Mouse (Mus musculus) CH12.LX (cell line): Measurements from ENCODE around the gene Irak3. TPM values are rescaled to one million over a fixed set of nuclear protein-coding genes. Genes with fewer than 3 reads are reported as not detected.
A peak's percentile ranks its signal among the peaks of the same experiment; 100 is the strongest.

Experiments
- DNase-seq: peaks from one replicate; pipeline ENCODE4 v3.0.0-alpha.2; 2013; ENCODE audit errors: extremely low read depth
- H3K27ac ChIP-seq: 2 replicates; pipeline ENCODE4 v1.5.1; 2012; ENCODE audit warnings: low read depth, mild to moderate bottlenecking, control low read depth, moderate library complexity; ENCODE audit not compliant: insufficient read depth
- H3K27me3 ChIP-seq: replicated peaks from 2 replicates; pipeline ENCODE3; 2012; ENCODE audit warnings: inconsistent platforms
- H3K36me3 ChIP-seq, 2 experiments: replicated peaks in 1 of 2; 2 replicates each; pipeline versions ENCODE3 to v1.6.1; 2012; ENCODE audit warnings: inconsistent platforms in 1 of 2, low read length in 1 of 2, mild to moderate bottlenecking in 1 of 2, mixed read lengths in 1 of 2, moderate library complexity in 1 of 2; ENCODE audit not compliant: control insufficient read depth in 1 of 2, insufficient read depth in 1 of 2
- H3K4me1 ChIP-seq, 2 experiments: 2 replicates each; pipeline ENCODE4 v1.6.1; 2012; ENCODE audit warnings: inconsistent platforms in 1 of 2, moderate library complexity in 1 of 2; ENCODE audit not compliant: insufficient read depth in 2 of 2, control insufficient read depth in 1 of 2
- H3K4me2 ChIP-seq: 2 replicates; pipeline ENCODE4 v1.6.1; 2012; ENCODE audit warnings: low read depth, mild to moderate bottlenecking, control low read depth; ENCODE audit not compliant: poor library complexity, insufficient read depth, severe bottlenecking
- H3K4me3 ChIP-seq, 3 experiments: fragments of 150-350 bp in 1 of 3; sonication (generic) in 1 of 3; replicated peaks in 1 of 3; 2 replicates each; pipeline versions ENCODE3 to v1.5.1; 2011 to 2012; ENCODE audit warnings: low read depth in 2 of 3, low read length in 2 of 3, mild to moderate bottlenecking in 2 of 3, moderate library complexity in 2 of 3, control low read depth in 1 of 3, improper control_type of control experiment in 1 of 3, inconsistent platforms in 1 of 3, mixed read lengths in 1 of 3; ENCODE audit not compliant: poor library complexity in 1 of 3
- H3K79me2 ChIP-seq: replicated peaks from 2 replicates; pipeline ENCODE4 v1.6.1; 2012; ENCODE audit warnings: mild to moderate bottlenecking, moderate library complexity; ENCODE audit not compliant: control insufficient read depth, poor library complexity, insufficient read depth, severe bottlenecking; ENCODE audit errors: extremely low read depth
- H3K9ac ChIP-seq: 2 replicates; pipeline ENCODE4 v1.6.1; 2012; ENCODE audit warnings: low read depth, mild to moderate bottlenecking, control low read depth, moderate library complexity; ENCODE audit not compliant: insufficient read depth
- H3K9me3 ChIP-seq: replicated peaks from 2 replicates; pipeline ENCODE3; 2012; ENCODE audit warnings: low read length, inconsistent platforms, mixed read lengths
- BHLHE40 ChIP-seq: IDR thresholded peaks from 2 replicates; pipeline ENCODE4 v1.6.1; 2011; ENCODE audit warnings: mild to moderate bottlenecking, low read depth, low read length, improper control_type of control experiment
- CHD1 ChIP-seq: IDR thresholded peaks from 2 replicates; pipeline ENCODE4 v1.6.1; 2012; ENCODE audit warnings: low read depth, low read length, improper control_type of control experiment, inconsistent platforms
- CTCF ChIP-seq, 2 experiments: IDR thresholded peaks in 1 of 2; conservative IDR thresholded peaks in 1 of 2; 2 replicates each; pipeline ENCODE4 v1.5.1; 2011 to 2012; ENCODE audit warnings: low read depth in 2 of 2, low read length in 2 of 2, improper control_type of control experiment in 1 of 2, inconsistent platforms in 1 of 2, mild to moderate bottlenecking in 1 of 2, moderate library complexity in 1 of 2
- E2F4 ChIP-seq: IDR thresholded peaks from 2 replicates; pipeline ENCODE4 v1.6.1; 2011; ENCODE audit warnings: low read depth, low read length, improper control_type of control experiment; ENCODE audit not compliant: insufficient replicate concordance
- ELF1 ChIP-seq: IDR thresholded peaks from 2 replicates; pipeline ENCODE4 v1.6.1; 2014; ENCODE audit warnings: low read depth, mild to moderate bottlenecking, inconsistent platforms, low read length, improper control_type of control experiment
- MAFK ChIP-seq: IDR thresholded peaks from 2 replicates; pipeline ENCODE4 v1.6.1; 2011; ENCODE audit warnings: low read length, improper control_type of control experiment; ENCODE audit not compliant: insufficient replicate concordance
- NELFE ChIP-seq: IDR thresholded peaks from 2 replicates; pipeline ENCODE4 v1.6.1; 2011; ENCODE audit warnings: low read depth, low read length, improper control_type of control experiment
- POLR2A ChIP-seq: IDR thresholded peaks from 2 replicates; pipeline ENCODE4 v1.6.1; 2011; ENCODE audit warnings: low read depth, mild to moderate bottlenecking, improper control_type of control experiment, low read length
- RAD21 ChIP-seq: IDR thresholded peaks from 2 replicates; pipeline ENCODE4 v1.6.1; 2011; ENCODE audit warnings: low read depth, mild to moderate bottlenecking, low read length, improper control_type of control experiment, moderate library complexity
- SMC3 ChIP-seq: IDR thresholded peaks from 2 replicates; pipeline ENCODE4 v1.6.1; 2011; ENCODE audit warnings: low read depth, low read length, improper control_type of control experiment
- TBP ChIP-seq: conservative IDR thresholded peaks from 2 replicates; pipeline ENCODE4 v1.6.1; 2011; ENCODE audit warnings: low read depth, low read length, improper control_type of control experiment
- ZC3H11A ChIP-seq: IDR thresholded peaks from 2 replicates; pipeline ENCODE4 v1.6.1; 2012; ENCODE audit warnings: low read depth, mild to moderate bottlenecking, inconsistent platforms, low read length, improper control_type of control experiment
- ZMIZ1 ChIP-seq: IDR thresholded peaks from 2 replicates; pipeline ENCODE4 v1.6.1; 2012; ENCODE audit warnings: low read depth, mild to moderate bottlenecking, inconsistent platforms, low read length, improper control_type of control experiment
- dilution Hi-C: fragments of 300-500 bp; cut with MboI; formaldehyde crosslinking; loops from 2 replicates; pipeline ENCODE4 v1.14.3; 2020; ENCODE audit warnings: low sequenced_read_pairs; ENCODE audit not compliant: extremely low pct_unique_long_range_greater_than_20kb, extremely low pct_ligation_motif_present
- in situ Hi-C: fragments of 300-500 bp; cut with MboI; formaldehyde crosslinking; loops from 3 replicates; pipeline ENCODE4 v1.14.3; 2019; ENCODE audit warnings: low sequenced_read_pairs, low pct_ligation_motif_present, low pct_unique_long_range_greater_than_20kb, mixed read lengths
- polyA plus RNA-seq: library from polyadenylated mRNA; unstranded; fragments of >175 nt; gene quantifications from 2 replicates; pipeline ENCODE4 v1.2.1, GENCODE M21; 2012; ENCODE audit warnings: low read depth; ENCODE audit not compliant: insufficient read length
- total RNA-seq, 2 experiments: library from RNA; depleted of rRNA; stranded (reverse); fragments of 300-350 nt in 1 of 2; fragments of >200 nt in 1 of 2; gene quantifications; 2 replicates each; pipeline ENCODE4 v1.2.3; 2012 to 2014

Gene Irak3
- total and polyA plus RNA-seq, 3 experiments, result 0.50 to 3.1 (median 1.1) TPM

GRCm38 (mm10) chr10:120233655-120234367, 31.9 kb upstream of the Irak3 start:
- Histone ChIP-seq H3K9me3 (no peaks in the 10 kb centered on the region), H3K36me3 (peaks cover 19 to 47% of the 10 kb centered on the region in 2 experiments), H3K27me3 (no peaks in the 10 kb centered on the region), H3K9ac (no peak overlapping the region), H3K4me1 (peaks cover 0 to 13% of the 10 kb centered on the region in 2 experiments; a peak in 3 of 4 replicates), H3K27ac (no peak overlapping the region), H3K4me3 (no peak overlapping the region)
- dilution Hi-C loops, result no loop called here
- peak; percentile 72 for DNase-seq
- in situ Hi-C loops, result loop anchor here (25.0 kb wide), 1 partner anchor 1028 kb away; no protein-coding TSS in a partner anchor
- TF ChIP-seq ZMIZ1, result no peak
- TF ChIP-seq RAD21, result peak; percentile 76
- peak; percentile 68 for TF ChIP-seq SMC3
- TF ChIP-seq POLR2A, result no peak
- no peak for TF ChIP-seq ZC3H11A
- TF ChIP-seq E2F4, result no peak
- no peak for TF ChIP-seq MAFK
- TF ChIP-seq CHD1, result no peak
- no peak for TF ChIP-seq NELFE
- TF ChIP-seq CTCF (conservative IDR thresholded peaks at IDR 0.05 in 1 of 2, IDR thresholded peaks at IDR 0.05 in 1 of 2; ENCODE audit: low read depth in 2 of 2, low read length in 2 of 2), result peak; percentile 75 to 88; a peak in 3 of 4 replicates
- TF ChIP-seq BHLHE40, result no peak
- TF ChIP-seq ELF1, result peak; percentile 63
- TF ChIP-seq, all 38 proteins: peak for 4
- Histone ChIP-seq H3K79me2 (peaks cover 8% of the 10 kb centered on the region), H3K4me2 (no peak overlapping the region)

DNA sequence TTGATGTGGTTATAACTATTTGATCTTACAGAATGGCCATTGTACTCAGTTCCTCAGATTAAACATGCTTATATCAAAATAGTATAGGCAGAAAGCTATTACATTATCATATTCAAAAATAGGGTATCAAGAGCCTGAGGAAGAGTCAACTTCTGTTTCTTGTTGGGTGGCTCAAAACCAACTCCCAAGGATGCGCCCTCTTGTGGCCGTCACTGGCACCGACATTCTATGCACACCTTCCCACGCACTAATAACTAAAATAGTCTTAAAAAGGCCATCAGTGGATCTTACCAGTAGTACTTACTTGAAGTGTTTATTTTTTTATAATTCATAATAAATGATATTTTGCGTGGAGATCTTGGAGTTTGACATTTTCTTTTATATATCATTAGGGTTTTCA, 29.8 kb upstream of the Irak3 start:
- no peaks in the 10 kb centered on the region for H3K27me3 ChIP-seq
- peak; percentile 77 for DNase-seq
- in situ Hi-C loops, result loop anchor here (25.0 kb wide), 1 partner anchor 1031 kb away; no protein-coding TSS in a partner anchor
- H3K36me3 ChIP-seq, result peaks cover 25 to 53% of the 10 kb centered on the region in 2 experiments
- no peaks in the 10 kb centered on the region for H3K9me3 ChIP-seq
- peaks cover 27% of the 10 kb centered on the region for H3K79me2 ChIP-seq
- no peak overlapping the region for H3K27ac ChIP-seq
- H3K4me3 ChIP-seq, result no peak overlapping the region
- no peak overlapping the region for H3K4me2 ChIP-seq
- no peak for TF ChIP-seq TBP
- 0 out of 2 replicates have a peak, but pooled peaks have one; percentile 24 for TF ChIP-seq POLR2A
- TF ChIP-seq BHLHE40, result no peak
- peak; percentile 31 for TF ChIP-seq RAD21
- TF ChIP-seq SMC3, result peak; percentile 64
- TF ChIP-seq CTCF (conservative IDR thresholded peaks at IDR 0.05 in 1 of 2, IDR thresholded peaks at IDR 0.05 in 1 of 2; ENCODE audit: low read depth in 2 of 2, low read length in 2 of 2), result peak; percentile 68 to 76
- H3K4me1 ChIP-seq, result peaks cover 5 to 20% of the 10 kb centered on the region in 2 experiments
- no peak overlapping the region for H3K9ac ChIP-seq
- dilution Hi-C loops, result no loop called here
